Mouse (Mus musculus): ENCODE measurements around the gene 4930555G01Rik. TPM values are rescaled to one million over a fixed set of nuclear protein-coding genes. Genes with fewer than 3 reads are reported as not detected.
A peak's percentile ranks its signal among the peaks of the same experiment; 100 is the strongest.
"Not testable (repeated sequence)": the region's sequence is repeated elsewhere in the genome, so short reads cannot be mapped to it uniquely, and the experiment has no call there.

Gene 4930555G01Rik
- not detected for total RNA-seq (2021)
- long read RNA-seq, experiment 1 = 0 reads
- long read RNA-seq, experiment 2 = 0 reads

DNA sequence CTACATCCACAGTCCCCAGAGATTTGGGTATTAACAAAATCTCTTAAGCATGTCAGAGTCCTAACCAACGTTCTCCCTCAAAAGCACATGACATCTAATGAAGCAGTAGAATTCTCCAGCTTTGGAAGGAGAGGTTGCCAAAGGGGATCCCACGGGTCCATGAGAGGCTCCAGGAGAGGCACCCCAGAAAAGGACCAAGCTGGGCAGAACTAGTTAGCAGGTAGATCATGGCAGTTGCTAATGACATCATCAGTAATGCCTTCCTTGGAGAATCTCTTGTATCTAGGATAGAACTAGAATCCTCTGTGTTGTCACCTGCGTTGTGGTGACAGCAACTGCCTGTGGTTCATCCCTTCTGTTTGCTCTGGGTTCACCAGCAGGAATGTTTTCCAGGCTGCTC, at the start of gene 4930555G01Rik:
Gene 4930555G01Rik, plus strand, starts transcription at position 301 of the 400 bp plus-strand sequence.
- DNase-seq; intact Hi-C loops (cut with DNase I; ENCODE audit: low total_unique reads): not testable (repeated sequence)

DNA sequence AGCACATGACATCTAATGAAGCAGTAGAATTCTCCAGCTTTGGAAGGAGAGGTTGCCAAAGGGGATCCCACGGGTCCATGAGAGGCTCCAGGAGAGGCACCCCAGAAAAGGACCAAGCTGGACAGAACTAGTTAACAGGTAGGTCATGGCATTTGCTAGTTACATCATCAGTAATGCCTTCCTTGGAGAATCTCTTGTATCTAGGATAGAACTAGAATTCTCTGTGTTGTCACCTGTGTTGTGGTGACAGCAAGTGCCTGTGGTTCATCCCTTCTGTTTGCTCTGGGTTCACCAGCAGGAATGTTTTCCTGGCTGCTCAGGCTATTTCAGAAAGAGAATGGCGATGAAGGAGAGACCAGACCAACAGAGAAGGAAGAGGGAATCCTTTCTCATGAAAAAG, 34.8 kb upstream of the 4930555G01Rik start, which contains the start of gene Gm3298:
Gene Gm3298, plus strand, starts transcription at position 301 of the 400 bp plus-strand sequence.
- intact Hi-C loops (cut with DNase I; ENCODE audit: low total_unique reads); DNase-seq: not testable (repeated sequence)

DNA sequence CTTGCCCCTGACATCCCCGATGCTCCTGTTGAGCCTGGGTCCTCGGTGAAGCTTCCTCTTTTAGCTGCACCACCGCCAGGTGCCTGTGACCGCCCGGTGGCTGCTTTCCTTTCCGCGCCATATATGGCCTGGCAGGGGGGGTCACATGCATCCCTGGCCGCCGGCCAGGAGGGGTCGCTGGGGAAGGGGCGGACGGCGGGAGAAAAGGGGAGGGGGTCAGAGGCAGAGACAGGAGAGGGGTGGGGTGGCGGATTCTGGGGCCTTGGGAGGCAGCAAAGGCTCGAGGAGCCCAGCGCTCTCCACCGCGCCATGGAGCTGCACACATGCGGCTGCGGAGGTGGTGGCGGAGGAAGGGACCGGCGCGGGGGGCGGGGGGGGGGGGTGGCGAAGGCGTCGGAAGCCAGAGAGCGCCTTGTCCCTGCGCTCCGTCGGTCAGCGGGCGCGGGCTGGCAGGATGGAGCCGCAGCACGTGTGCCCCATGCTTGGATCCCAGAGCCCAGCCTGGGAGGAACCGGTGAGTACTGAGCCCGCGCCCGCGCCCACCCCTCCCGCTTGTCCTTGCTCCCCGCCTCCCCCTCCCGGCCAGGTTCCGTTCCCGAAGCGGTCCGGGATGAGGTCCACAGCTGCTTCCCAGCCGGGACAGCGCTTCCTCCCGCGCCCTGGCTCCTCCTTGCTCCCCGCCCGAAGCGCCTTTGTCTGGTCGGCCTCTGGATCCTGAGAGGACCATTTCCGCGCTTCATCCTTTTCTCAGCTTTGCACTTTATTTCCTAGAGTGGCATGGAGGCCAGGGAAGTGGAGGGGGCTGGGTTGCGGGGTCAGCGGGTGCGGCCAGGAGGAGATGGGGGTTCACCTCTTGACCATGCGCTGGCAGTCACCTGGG, 20.4 kb downstream of the 4930555G01Rik start, which contains the start of gene Gm8281:
Gene Gm8281, plus strand, starts transcription at position 430 of the 880 bp plus-strand sequence.
- DNase-seq = peak; percentile 2
- intact Hi-C loops (cut with DNase I; ENCODE audit: low total_unique reads) = not testable (repeated sequence)

Other genes with a start within 250 kb of the 4930555G01Rik start
- gene Gm3269, start 212.5 kb upstream of the 4930555G01Rik start, total RNA-seq (2021) = not detected
- 1 to 10 TPM; 1.0 to 3.0 TPM for gene Gm3264, start 195.1 kb upstream of the 4930555G01Rik start, total RNA-seq (2021)
- gene Gm3278, start 158.2 kb upstream of the 4930555G01Rik start, total RNA-seq (2021) = not detected
- not detected for gene Gm8297, start 66.7 kb upstream of the 4930555G01Rik start, total RNA-seq (2021)
- not detected for gene Gm3298, start 34.7 kb upstream of the 4930555G01Rik start, total RNA-seq (2021)
- under 1 TPM in 1 of 2 experiments, not detected in 1; 0.18 TPM for gene Gm8281, start 20.4 kb downstream of the 4930555G01Rik start, total RNA-seq (2021)
- gene Gm8279, start 80.9 kb downstream of the 4930555G01Rik start, total RNA-seq (2021) = not detected
- not detected for gene Gm3317, start 113.9 kb downstream of the 4930555G01Rik start, total RNA-seq (2021)
- gene Gm8271, start 135.2 kb downstream of the 4930555G01Rik start, total RNA-seq (2021) = not detected
- gene Gm3526, start 210.0 kb downstream of the 4930555G01Rik start, total RNA-seq (2021) = not detected

Data from gastrocnemius, postnatal 14 days (tissue).